Mouse (Mus musculus) neural tube, embryonic 13.5 days (tissue): ENCODE measurements around the gene Mfsd4b3. TPM values are rescaled to one million over a fixed set of nuclear protein-coding genes. Genes with fewer than 3 reads are reported as not detected.

ENCODE experiments used
- ATAC-seq: fragments of 200-750 bp; cut with Nextera tagmentation; 2 replicates; pipeline ENCODE4 v1.8.0; 2017; ENCODE audit warnings: low read depth, mild to moderate bottlenecking, moderate TSS enrichment, moderate library complexity
- H3K27ac ChIP-seq: fragments of 300-500 bp; sonication (generic); replicated peaks from 2 replicates; pipeline ENCODE4 v1.5.1; 2015; ENCODE audit warnings: moderate library complexity, mild to moderate bottlenecking, inconsistent platforms
- H3K27me3 ChIP-seq: fragments of 300-500 bp; sonication (generic); 2 replicates; pipeline ENCODE4 v1.6.1; 2015; ENCODE audit warnings: mild to moderate bottlenecking, inconsistent platforms
- H3K36me3 ChIP-seq: fragments of 300-500 bp; sonication (generic); 2 replicates; pipeline ENCODE4 v1.6.1; 2015; ENCODE audit warnings: mild to moderate bottlenecking, inconsistent platforms
- H3K4me1 ChIP-seq: fragments of 300-500 bp; sonication (generic); replicated peaks from 2 replicates; pipeline ENCODE4 v1.6.1; 2015; ENCODE audit warnings: inconsistent platforms
- H3K4me2 ChIP-seq: fragments of 300-500 bp; sonication (generic); 2 replicates; pipeline ENCODE4 v1.6.1; 2015; ENCODE audit warnings: inconsistent platforms, mild to moderate bottlenecking, moderate library complexity
- H3K4me3 ChIP-seq: fragments of 300-500 bp; sonication (generic); 2 replicates; pipeline ENCODE4 v1.5.1; 2015; ENCODE audit warnings: mild to moderate bottlenecking, inconsistent platforms
- H3K9ac ChIP-seq: fragments of 300-500 bp; sonication (generic); 2 replicates; pipeline ENCODE4 v1.6.1; 2015; ENCODE audit warnings: moderate library complexity, mild to moderate bottlenecking, inconsistent platforms
- H3K9me3 ChIP-seq: fragments of 300-500 bp; sonication (generic); 2 replicates; pipeline ENCODE4 v1.6.1; 2016; ENCODE audit warnings: inconsistent platforms
- WGBS: fragments of 180-500 bp; shearing (Covaris S2); methylation state at CpG from one replicate; pipeline ENCODE4 v1.1.7; 2015; 5-methylcytosine and 5-hydroxymethylcytosine counted together
- polyA plus RNA-seq: library from polyadenylated mRNA; unstranded; fragments of >200 nt; fragmentation: Nextera tagmentation; extraction: Ambion mirVana; gene quantifications from 2 replicates; pipeline ENCODE4 v1.2.1, GENCODE M21; 2015

The Mfsd4b3 gene
- polyA plus RNA-seq, 1 experiment from 2014 or later, result 0.21 TPM

GRCm38 (mm10) chr10:39908768-39909441 is 51.0 kb downstream of the Mfsd4b3 start:
- no peaks in the 10 kb centered on the region for H3K9me3 ChIP-seq
- no peaks in the 10 kb centered on the region for H3K36me3 ChIP-seq
- H3K4me2 ChIP-seq, result no peak overlapping the region
- H3K9ac ChIP-seq, result no peak overlapping the region
- H3K4me1 ChIP-seq, result no peaks in the 10 kb centered on the region
- 0 out of 2 replicates have a peak, but pooled peaks cover 1% of the 10 kb centered on the region for H3K27me3 ChIP-seq
- ATAC-seq, result no peak
- no peak overlapping the region for H3K27ac ChIP-seq
- 65% methylated on average over 13 of the region's 13 CpGs for WGBS
- H3K4me3 ChIP-seq, result no peak overlapping the region

GRCm38 (mm10) chr10:39906799-39907658 is 52.9 kb downstream of the Mfsd4b3 start:
- no peaks in the 10 kb centered on the region for H3K4me1 ChIP-seq
- no peak overlapping the region for H3K4me3 ChIP-seq
- H3K27ac ChIP-seq, result no peak overlapping the region
- H3K36me3 ChIP-seq, result no peaks in the 10 kb centered on the region
- WGBS, result 84% methylated on average over 10 of the region's 10 CpGs
- H3K9ac ChIP-seq, result no peak overlapping the region
- ATAC-seq, result no peak
- no peaks in the 10 kb centered on the region for H3K9me3 ChIP-seq
- 0 out of 2 replicates have a peak, but pooled peaks cover 4% of the 10 kb centered on the region for H3K27me3 ChIP-seq
- no peak overlapping the region for H3K4me2 ChIP-seq

- Histone ChIP-seq H3K4me2 (no peak overlapping the region), H3K27me3 (0 out of 2 replicates have a peak, but pooled peaks cover 4% of the 10 kb centered on the region), H3K4me1 (peaks cover 4% of the 10 kb centered on the region), H3K4me3 (no peak overlapping the region), H3K9ac (no peak overlapping the region), H3K36me3 (no peaks in the 10 kb centered on the region), H3K9me3 (no peaks in the 10 kb centered on the region), H3K27ac (no peak overlapping the region)
- WGBS, result 79% methylated on average over 3 of the region's 3 CpGs
- no peak for ATAC-seq
These were observed 55.8 kb downstream of the Mfsd4b3 start for GRCm38 (mm10) chr10:39904191-39904590.

GRCm38 (mm10) chr10:39898874-39899371 is 61.0 kb downstream of the Mfsd4b3 start, which contains the start of gene Mfsd4b4:
Mfsd4b4 (minus strand) TSS chr10:39899238.
- Histone ChIP-seq H3K9me3 (no peaks in the 10 kb centered on the region), H3K27me3 (0 out of 2 replicates have a peak, but pooled peaks cover 3% of the 10 kb centered on the region), H3K27ac (peak within 1 kb of the TSS; percentile 72), H3K36me3 (no peaks in the 10 kb centered on the region), H3K4me3 (peak within 1 kb of the TSS; percentile 56), H3K9ac (peak within 1 kb of the TSS; percentile 87), H3K4me2 (peak within 1 kb of the TSS; percentile 82), H3K4me1 (peaks cover 13% of the 10 kb centered on the region)
- ATAC-seq, result peak; percentile 98
- WGBS, result under 1% methylated on average over 41 of the region's 41 CpGs

Other genes starting within 250 kb of the Mfsd4b3 start
- gene Rev3l, start 228.0 kb downstream of the Mfsd4b3 start, polyA plus RNA-seq, result 27.3 and 28.3 TPM in 2 replicates
- gene Mfsd4b4, start 60.9 kb downstream of the Mfsd4b3 start, polyA plus RNA-seq, result 3.5 and 3.6 TPM in 2 replicates
- not detected in 2 replicates for gene Mfsd4b2, start 33.2 kb downstream of the Mfsd4b3 start, polyA plus RNA-seq
- not detected in 2 replicates for gene Mfsd4b5, start 26.5 kb upstream of the Mfsd4b3 start, polyA plus RNA-seq
- 0.14 TPM in 1 of 2 replicates, not detected in the other for gene Mfsd4b1, start 65.1 kb upstream of the Mfsd4b3 start, polyA plus RNA-seq
- 2.7 and 2.9 TPM in 2 replicates for gene Slc16a10, start 182.1 kb upstream of the Mfsd4b3 start, polyA plus RNA-seq